Mouse (Mus musculus) ovary, postnatal 10 days (tissue): ENCODE measurements around the gene Ddhd1.
"Not testable (repeated sequence)": the region's sequence is repeated elsewhere in the genome, so short reads cannot be mapped to it uniquely, and the experiment has no call there.

ENCODE experiments used
- DNase-seq: peaks from one replicate; pipeline ENCODE4 v3.0.0; 2022; ENCODE audit warnings: low spot score

Ddhd1 gene

DNA sequence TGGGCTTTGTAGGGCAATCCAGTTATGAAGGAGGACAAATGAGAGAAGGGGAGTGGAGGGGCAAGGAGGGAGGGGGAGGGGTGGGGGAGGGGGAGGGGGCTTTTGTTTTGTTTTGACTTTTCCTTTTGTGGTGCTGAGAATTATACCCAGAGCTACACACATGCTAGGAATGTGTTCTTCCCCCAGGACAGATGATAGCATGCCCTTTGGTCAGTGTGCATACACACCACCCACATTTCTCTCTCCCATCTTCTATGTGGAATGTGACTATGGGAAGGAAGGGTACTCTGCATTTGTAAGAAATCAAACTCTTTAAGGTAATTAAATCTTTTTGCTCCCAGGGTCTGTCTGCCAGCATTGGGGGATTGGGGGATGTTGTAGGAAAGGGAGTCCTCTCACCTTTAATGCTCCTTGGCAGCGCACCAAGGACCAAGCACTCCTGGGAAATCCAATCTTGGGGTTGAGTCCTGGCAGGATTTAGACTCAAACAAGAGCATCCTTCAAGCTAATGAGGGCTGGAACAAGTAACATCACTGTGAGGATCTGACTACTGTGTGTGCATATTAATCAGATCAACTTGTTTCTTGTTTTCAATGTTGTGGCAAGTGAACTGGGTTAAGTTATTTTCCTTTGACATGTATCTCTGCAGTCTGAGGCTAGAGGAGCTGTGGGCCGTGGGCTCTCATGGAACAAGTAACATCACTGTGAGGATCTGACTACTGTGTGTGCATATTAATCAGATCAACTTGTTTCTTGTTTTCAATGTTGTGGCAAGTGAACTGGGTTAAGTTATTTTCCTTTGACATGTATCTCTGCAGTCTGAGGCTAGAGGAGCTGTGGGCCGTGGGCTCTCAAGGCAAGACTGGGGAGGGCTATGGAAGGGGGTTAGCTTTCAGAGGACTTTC is 76.8 kb downstream of the Ddhd1 start:
- not testable (repeated sequence) for DNase-seq

DNA sequence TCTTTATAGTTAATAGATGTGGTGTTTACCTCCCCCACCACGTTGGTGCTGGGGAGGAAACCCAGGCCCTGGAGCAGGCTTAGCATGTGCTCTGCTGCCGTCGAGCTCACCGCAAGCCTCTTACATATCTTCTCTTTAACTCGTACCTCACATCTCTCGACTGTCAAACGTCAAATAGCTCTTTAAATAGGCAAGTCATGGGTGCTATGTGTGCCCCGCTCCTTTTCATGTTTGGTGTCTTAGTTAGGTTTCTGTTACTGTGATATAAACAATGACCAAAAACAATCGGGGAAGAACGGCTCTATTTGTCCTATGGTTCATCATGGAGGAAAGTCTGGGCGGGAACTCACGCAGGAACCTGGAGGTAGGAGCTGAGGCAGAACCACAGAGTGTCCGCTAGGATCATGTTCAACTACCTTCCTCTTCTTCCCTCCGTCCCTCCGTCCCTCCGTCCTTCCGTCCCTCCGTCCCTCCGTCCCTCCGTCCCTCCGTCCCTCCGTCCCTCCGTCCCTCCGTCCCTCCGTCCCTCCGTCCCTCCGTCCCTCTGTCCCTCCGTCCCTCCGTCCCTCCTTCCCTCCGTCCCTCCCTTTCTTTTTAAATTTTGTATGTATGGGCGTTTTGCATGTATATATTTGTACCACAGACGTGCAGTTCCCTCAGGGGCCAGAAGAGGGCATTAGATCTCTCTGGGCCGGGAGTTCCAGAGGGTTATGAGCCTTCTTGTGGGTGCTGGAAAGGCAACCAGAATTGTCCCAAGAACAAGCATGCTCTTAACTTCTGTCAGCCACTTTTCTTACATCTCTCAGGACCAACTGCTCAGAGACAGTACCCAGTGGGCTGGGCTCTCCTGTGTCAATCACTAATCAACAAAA is 91.6 kb downstream of the Ddhd1 start:
- DNase-seq = peak; percentile 52

- DNase-seq = peak; percentile 24
Measured at GRCm38 (mm10) chr14:45565216-45566065, 92.5 kb downstream of the Ddhd1 start.

DNA sequence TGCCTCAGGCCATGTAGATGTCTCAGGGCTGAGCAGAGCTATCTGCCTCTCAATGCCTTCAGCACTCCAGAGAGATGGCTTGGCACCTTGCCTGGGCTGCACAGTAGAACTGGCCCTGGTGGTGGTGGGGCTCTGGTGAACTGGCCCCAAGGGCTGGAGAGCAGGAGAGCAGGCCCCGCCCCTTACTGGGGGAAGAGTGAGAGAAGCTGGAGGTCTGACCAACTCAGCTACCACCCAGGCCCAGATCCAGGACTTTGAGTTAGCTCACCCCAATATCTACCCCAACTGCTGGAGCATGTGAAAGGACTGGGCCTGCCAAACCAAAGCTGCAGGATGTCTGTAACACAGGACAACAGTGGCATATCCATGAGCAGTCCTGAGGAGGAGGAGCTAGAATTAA is 94.4 kb downstream of the Ddhd1 start:
- no peak for DNase-seq

DNA sequence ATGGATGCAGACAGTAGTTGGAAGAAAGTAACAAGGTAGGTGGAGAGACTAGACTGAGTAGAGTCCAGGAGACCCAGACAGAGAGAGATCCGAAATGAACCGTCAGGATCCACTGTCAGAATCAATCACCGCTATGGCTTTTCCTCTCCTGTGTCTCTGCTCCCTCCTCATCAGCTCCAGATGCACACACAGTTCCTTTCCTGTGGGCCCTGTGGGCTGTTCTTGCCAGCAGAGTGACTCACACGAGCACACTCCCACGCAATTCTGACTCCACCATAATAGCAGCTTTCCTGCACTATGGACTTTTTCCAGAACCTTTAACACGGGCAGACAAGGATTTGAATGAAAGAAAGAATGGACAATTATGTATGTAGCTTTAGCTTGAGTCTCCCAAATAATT is 96.3 kb downstream of the Ddhd1 start:
- no peak for DNase-seq

- DNase-seq = no peak
Measured at GRCm38 (mm10) chr14:45559018-45559417, 98.9 kb downstream of the Ddhd1 start.

- no peak for DNase-seq
Measured at GRCm38 (mm10) chr14:45554336-45554735, 103.6 kb downstream of the Ddhd1 start.

DNA sequence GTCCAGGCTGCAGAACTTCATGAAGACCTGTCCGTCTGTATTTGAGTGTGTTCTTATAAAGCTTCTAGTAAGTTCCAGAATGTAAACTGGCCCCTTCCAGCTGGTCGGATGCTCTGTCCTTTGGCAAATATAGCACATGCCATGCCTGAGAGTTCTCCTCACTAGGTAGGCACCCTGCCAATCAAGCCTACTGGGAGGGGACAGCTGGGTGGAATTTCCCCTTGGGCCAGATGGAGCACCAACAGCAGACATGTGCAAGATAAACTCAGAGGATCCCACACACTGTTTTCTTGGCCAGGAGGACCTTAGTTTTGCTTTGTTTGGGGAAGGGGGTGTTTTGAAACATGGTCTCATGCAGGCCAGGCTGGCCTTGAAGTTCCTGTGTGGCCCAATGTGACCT is 104.1 kb downstream of the Ddhd1 start:
- DNase-seq = no peak

GRCm38 (mm10) chr14:45552431-45552830 is 105.5 kb downstream of the Ddhd1 start:
- DNase-seq = no peak

DNA sequence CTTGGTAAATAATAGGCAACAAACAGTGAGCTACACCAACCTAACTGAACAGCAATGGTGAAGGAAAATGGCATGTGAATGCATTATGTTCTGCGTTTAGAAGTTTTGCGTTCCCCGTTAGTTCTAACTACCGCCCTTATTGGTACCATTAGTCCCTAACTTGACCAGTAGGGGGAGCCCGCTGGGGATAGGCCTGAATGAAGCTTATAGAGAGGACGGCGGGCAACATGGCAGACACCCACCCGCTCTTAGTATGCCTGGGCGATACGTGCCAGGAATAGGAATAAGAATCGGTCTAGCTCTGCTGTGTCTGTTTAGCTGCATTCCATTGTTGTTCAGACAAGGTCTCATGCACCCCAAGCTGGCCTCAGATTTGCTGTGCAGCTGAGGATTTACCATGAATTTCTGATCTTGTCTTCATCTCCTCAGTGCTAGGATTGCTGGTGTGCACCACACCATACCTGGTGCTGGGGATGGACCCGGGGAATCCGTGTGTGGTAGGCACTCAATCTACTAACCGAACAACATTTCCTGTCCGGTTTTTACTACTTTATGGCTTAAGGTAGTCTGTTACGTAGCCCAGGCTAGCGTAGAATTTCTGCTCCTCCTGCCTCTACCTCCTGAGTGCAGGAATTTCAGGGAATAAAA is 106.7 kb downstream of the Ddhd1 start:
- no peak for DNase-seq

DNA sequence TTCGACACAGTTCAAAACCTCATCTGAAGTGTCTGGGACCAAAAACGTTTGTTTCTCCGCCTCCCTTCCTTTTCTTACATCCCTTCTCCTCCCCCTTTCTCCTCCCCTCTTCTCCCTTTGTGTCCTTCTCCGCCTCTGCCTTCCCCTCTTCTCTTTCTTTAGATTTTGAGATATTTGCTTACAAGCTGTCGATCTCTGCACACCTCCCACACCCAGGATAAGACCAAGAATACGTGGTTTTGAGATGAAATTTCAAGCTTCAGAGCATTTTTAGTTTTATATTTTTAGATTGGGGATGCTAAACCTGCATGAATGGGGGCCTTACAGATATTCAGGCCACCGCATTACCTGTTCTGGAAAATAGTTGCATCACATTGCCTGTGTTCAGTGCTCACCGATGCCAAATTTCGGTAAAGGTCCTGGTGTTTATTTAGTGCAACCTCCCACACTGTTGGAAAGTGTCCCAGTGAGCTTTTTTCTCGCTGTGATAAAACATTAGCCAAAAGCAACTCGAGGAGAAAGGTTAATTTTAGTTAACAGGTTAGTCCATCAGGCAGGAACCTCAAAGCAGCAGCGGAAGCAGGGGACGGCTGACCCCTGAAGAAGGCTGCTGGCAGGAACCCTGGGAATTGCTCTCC is 107.8 kb downstream of the Ddhd1 start:
- DNase-seq = no peak

- DNase-seq = no peak
Measured at GRCm38 (mm10) chr14:45548118-45548517, 109.8 kb downstream of the Ddhd1 start.

- DNase-seq = no peak
Measured at GRCm38 (mm10) chr14:45544905-45545304, 113.0 kb downstream of the Ddhd1 start.

DNA sequence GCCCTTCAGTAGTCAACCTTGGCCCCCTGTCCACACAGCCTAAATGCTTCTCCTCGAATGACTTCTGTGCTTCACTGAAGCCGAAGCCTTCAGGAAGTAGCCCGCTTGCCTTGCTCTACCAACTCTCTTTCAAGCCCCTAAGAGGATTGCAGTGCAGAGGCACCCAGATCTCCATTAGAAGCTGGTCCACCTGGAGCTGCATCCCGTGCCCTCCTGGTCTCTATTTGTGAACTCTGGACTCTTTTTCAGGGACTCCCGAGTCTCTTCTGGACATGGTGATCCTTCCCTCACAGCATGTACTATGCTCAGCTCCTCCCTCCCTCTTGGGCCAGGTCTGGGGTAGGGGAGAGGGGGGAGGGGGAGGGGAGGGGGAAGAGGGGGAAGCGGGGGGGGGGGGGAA is 113.9 kb downstream of the Ddhd1 start:
- no peak for DNase-seq

GRCm38 (mm10) chr14:45539659-45540468 is 118.1 kb downstream of the Ddhd1 start:
- peak; percentile 44 for DNase-seq
